Mouse (Mus musculus) left cerebral cortex, adult 18-20 months (tissue): ENCODE data around the gene Dock7. TPM values are rescaled to one million over a fixed set of nuclear protein-coding genes. Genes with fewer than 3 reads are reported as not detected.

Experiments used
- DNase-seq, 2 experiments: peaks; one replicate each; pipeline ENCODE4 v3.0.0; 2021 to 2022; ENCODE audit warnings: low spot score in 2 of 2, mixed read lengths in 1 of 2
- total RNA-seq, 2 experiments: library from RNA; stranded (reverse); gene quantifications; 2 replicates each; pipeline ENCODE4 v1.2.3; 2021

Dock7 gene
- total RNA-seq, 2 experiments from 2014 or later = 33.2 to 38.3 TPM

DNA sequence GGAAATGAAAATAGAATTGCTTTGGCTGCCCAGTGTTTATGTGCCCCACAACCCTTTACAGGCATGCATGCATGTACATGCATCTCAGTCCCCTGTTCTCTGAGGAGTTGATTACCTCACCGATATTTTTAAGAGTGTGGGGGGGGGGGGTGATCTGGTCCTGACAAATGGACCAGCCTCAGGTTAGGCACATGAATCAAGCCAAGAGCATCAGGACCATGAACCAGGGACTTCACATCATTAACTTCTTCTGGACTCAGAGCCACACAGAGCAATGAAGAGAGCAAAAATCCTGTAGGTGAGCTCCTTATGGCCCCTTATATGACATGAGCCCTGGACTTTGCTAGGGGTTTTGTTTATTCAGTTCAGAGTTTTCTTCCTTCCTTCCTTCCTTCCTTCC lies 2.1 kb upstream of the Dock7 start:
- DNase-seq = no peak

DNA sequence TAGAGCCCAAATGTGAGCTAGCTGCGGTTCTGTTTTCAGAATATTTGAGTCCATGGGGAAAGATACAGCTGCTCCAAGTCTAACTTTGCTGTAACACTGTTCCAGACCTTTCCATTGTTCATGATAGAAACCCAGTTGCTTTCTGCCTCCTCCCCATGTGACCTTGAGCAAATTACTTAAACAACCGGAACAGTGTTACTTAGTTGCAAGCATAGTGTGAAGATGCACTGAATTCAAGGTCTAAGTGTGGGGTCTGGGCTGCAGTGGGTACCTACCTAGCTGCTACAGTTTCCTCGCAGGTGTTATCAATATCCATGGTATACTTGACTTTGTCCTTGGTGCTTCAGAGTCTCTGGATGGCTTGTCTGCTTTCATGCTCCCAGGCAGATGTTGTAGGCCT lies 1.3 kb upstream of the Dock7 start:
- no peak for DNase-seq

GRCm38 (mm10) chr4:99121123-99121755 lies 524 bp upstream of the Dock7 start:
- no peak for DNase-seq

- DNase-seq = no peak
These were observed 1.7 kb downstream of the Dock7 start for GRCm38 (mm10) chr4:99119051-99119450.

- no peak for DNase-seq
These were observed 4.9 kb downstream of the Dock7 start for GRCm38 (mm10) chr4:99115797-99116196.

DNA sequence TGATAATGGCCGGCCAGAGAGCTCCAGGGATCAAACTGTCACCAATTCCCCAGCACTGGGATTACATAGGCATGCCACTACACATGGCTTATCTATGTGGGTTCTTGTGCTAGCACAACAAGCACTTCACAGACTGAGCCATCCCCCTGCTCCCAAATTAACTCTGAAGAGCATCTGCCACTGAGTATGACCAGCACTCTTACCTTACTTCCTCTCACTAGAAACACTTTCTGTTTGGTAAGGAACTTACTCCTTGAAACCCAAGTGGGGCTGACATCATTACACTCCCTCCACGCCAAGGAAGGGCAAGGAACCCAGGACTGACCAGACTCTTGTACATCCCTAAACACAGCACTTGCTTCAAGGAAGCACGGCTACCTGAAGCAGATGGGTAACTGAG lies 9.0 kb downstream of the Dock7 start:
- DNase-seq = no peak

DNA sequence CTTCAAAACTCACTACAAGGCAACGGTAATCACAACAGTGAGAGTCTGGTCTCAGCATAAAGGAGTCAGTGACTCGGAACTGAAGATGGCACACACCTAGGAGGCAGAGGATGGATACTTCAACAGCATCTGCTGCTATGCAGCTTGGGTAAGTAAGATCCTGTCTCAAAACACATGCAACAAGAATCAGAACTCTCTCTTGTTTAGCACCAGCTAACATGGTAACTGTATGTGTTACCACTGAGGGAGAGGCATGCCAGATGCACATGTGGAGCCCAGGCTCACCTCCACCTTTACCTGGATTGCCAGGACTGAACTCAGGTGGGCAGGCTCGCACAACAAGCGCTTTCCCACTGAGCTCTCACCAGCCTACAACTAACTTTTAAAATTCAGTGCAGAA lies 11.9 kb downstream of the Dock7 start:
- DNase-seq = no peak

- DNase-seq = no peak
These were observed 17.9 kb downstream of the Dock7 start for GRCm38 (mm10) chr4:99102846-99103245.

- DNase-seq = no peak
These were observed 20.0 kb downstream of the Dock7 start for GRCm38 (mm10) chr4:99100724-99101123.

DNA sequence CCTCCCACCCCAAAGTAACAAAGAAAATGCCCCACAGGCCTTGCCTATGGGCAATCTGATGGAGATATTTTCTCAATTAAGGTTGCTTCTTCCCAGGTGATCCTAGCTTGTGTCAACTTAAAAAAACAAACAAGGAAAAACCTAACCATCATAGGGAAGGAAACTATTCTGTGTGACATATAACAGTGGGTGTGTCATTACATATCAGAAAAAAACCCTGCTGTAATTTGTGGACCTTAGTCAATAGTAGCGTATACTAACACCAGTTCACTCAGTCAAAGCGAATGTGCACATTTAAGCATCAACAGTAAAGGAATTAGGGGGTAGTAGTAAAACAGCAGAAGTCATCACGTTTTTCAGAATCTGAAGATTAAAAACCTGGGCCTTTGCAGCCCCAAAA lies 28.9 kb downstream of the Dock7 start:
- no peak for DNase-seq

DNA sequence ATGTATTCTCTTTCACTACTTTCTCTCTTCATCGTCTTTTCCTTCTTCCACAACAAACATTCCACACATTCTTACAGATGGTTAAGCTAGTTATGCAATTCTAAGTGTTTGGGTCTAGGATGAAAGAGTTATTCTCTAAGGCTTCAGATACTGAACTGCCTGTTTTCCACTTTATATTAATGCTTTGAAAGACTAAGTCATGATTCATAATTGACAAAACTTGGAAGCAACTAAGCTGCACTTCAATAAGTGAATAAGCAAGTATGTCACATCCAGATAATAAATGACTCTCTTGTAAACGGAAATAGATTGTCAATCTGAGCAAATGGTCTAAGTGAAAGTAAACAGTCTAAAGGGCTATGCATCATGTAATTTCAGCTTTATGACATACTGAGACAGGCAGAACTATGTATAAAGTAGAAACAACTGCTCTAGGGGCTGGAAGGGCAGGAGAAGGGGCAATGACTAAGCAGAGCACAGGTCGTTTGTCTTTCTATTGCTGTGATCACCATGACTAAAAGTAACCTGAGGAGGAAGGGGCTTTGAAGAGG lies 29.5 kb downstream of the Dock7 start:
- DNase-seq = no peak

DNA sequence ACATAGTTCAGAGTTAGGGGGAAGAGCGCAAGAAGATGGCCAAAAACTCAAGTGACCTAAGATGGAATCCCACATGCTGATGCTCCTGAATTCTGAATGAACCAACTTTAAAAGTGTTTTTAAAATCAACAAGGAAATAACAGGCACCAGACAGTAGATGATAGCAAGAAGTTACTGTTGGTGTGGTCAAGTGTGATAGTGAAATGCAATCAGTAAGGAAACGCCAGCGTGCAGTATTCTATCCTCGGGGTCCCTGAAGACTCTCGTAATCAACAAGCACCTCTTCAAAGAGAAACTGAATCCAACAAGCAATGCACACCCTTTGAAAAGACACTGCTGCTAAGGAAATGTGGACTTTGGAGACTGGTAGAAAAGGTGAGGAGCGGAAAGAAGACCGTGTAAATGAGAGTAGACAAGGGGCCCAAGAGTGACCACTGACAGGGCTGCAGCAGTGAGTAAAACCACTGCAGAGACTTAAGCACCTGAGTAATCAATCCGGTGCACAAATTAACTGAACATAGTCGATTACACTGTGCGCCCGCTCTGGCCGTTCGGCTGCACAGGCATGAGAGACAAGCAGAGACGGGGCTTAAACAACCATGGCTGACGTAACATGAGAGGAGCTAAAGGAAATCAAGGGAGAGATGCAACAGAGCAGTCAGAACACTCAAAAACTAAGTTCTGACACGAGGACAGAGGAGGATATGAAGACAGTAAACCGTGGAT lies 32.8 kb downstream of the Dock7 start:
- DNase-seq = no peak

- DNase-seq = no peak
These were observed 36.9 kb downstream of the Dock7 start for GRCm38 (mm10) chr4:99083862-99084261.

DNA sequence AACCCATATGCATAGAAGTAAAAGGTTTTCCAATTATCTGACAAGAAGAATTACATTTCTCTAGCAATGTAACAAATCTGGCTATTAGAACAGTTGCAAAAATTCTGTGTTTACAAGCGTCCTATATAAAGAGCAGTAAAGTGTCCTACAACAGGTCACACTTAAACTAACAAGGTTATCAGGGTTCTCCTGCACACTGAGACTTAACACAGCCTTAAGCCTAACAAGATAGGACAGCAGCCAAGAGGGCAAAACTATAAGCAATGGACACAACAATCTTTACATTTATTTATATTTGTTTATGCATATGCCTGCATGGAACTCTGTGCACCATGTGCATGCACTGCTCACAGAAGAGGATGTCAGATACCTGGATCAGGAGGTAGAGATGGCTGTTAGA lies 39.5 kb downstream of the Dock7 start:
- no peak for DNase-seq

- no peak for DNase-seq
These were observed 42.7 kb downstream of the Dock7 start for GRCm38 (mm10) chr4:99078005-99078404.

- no peak for DNase-seq
These were observed 51.9 kb downstream of the Dock7 start for GRCm38 (mm10) chr4:99068806-99069205.

DNA sequence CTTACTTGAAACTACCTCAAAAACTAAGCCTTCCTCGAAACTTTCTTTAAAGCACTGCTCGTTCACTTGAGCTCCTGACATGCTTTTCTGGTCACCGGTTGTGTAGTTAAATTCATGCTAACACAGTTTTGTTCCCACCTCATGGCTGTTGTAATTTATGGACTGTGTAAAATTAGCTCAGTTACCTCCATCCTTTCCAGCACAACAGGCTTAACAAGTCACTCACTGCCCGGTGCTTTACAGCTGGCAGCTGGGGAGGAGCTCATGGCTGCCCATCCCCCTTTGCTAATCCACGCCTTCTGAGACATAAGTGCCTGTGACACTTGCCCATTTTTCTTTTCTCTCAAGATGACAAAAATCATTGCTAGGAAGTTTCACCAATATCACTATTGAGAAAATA lies 56.2 kb downstream of the Dock7 start:
- no peak for DNase-seq

- no peak for DNase-seq
These were observed 72.1 kb downstream of the Dock7 start for GRCm38 (mm10) chr4:99048581-99048980.

- DNase-seq = no peak
These were observed 74.2 kb downstream of the Dock7 start for GRCm38 (mm10) chr4:99046471-99046870.

DNA sequence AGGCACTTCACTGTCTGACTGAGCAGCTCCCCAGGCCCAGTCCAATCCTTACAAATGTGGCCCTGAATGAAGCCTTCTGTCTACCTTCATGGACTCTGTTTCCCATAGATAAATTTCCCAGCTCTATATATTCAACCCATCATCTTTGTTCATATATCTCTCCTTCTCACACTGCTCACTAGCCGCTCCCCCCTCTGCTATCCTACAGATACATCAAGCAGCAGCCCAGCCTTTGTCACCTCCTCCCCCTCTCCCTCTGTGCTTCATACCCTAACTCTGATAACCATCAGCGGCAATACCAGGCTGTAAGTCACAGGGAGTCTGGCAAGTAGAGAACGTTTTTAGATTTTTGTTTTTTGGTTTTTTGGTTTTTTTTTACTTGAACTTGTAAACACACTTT lies 75.9 kb downstream of the Dock7 start:
- no peak for DNase-seq

DNA sequence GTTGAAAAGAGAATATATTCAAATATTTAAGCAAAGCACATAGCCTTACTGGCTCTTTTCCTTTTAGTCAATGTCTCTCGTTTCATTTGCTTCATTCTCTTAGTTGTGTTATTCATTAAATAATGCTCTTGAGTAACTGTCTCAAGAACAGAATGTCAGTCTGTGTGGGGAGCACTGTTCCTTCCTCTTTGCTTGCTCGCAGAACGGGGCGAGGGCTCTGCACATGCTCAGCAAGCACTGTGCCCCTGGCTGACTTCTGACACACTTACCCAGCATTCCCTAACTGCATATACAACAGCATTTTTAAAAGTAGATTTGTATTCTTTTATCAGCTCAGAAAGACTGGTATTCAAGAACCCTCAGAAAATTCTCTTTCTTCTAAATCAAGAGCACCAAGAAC lies 87.8 kb downstream of the Dock7 start:
- no peak for DNase-seq

- DNase-seq = no peak
These were observed 90.0 kb downstream of the Dock7 start, which contains the start of gene Angptl3 for GRCm38 (mm10) chr4:99030686-99031085. Angptl3 (plus strand) TSS chr4:99030954.

- DNase-seq = no peak
These were observed 92.3 kb downstream of the Dock7 start for GRCm38 (mm10) chr4:99028377-99028776.
